Mouse (Mus musculus) erythroid progenitor cell, adult 5-6 weeks (primary cell): ENCODE measurements around the gene Klhl32. TPM values are rescaled to one million over a fixed set of nuclear protein-coding genes. Genes with fewer than 3 reads are reported as not detected.

Experiments used
- ATAC-seq: replicated peaks from 2 replicates; pipeline ENCODE4 v1.8.0; 2016; ENCODE audit warnings: moderate number of reproducible peaks, mild to moderate bottlenecking, moderate TSS enrichment, inconsistent platforms; ENCODE audit not compliant: poor library complexity, low FRiP score, severe bottlenecking
- total RNA-seq, 2 experiments: library from RNA; stranded (forward) in 1 of 2; stranded (reverse) in 1 of 2; fragments of 150-400 nt in 1 of 2; fragments of 186-747, 209-891 nt in 1 of 2; gene quantifications; 2 replicates each; pipeline versions ENCODE4 v1.2.3 to v1.2.4; 2015 to 2017; ENCODE audit warnings: low replicate concordance in 2 of 2

The Klhl32 gene
- total RNA-seq, 2 experiments from 2014 or later: not detected

DNA sequence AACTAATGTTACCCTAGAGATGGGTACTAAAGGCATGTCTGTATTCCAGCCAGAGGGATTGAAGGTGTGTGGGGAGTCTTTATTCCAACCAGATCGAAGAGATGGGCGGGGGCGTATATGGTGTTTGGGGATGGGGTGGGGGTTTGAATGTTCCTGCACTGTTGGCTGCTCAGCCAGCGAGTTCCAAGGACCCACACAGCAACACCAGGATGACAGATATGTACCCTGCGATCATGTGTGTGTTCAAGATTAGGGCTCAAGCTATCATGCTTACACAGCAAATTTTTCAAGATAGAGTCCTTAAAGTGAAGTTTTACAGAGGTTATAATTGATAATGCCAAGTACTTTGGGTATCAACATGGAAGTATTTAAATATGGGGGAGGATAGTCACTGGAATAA, 273.3 kb downstream of the Klhl32 start:
- no peak for ATAC-seq

DNA sequence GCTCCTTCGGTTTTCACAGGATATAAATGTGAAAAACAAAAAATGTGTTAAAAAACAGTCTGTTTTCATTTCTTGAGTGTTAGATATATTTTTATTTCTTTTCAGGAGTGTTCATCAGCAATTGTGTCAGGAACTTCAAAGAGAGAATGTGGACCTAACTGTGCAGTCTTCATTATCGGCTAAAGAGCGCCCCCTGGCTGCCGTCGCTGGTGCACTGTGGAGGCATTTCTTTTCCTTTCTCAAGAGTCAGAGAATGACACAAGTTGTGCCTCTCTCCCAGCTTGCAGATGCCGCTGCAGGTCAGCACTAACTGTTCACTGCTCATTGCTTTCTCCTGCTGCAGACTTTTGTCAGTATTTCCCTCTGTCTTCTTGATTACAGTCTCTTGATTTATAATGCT, 276.6 kb downstream of the Klhl32 start:
- ATAC-seq: peak; percentile 82

DNA sequence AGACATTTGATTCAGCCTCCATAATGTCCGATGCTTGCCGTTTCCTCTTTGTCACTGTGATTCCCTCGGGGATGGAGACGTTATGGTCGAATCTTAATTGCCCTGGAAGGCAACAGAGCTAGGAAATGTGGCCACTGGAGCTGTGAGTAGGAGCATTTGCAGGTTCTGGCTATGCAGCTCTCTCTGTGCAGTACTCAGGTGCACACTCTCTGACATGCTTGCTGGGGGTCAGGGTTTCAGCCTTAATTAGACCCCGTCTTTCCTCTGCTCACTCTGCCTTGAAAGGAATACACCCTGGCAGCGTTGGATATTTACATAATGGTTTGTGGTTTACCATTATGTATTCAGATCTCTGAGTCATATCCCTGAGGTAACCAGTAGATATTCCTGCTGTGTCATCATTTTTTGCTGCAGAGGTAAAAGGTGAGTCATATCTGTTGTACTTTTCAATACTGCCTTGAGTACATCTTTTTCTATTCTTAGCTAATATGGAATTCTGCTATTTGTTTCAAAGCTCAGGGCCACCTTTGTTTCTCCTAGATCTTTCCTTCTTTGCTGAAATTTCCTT, 281.9 kb downstream of the Klhl32 start:
- ATAC-seq: no peak

DNA sequence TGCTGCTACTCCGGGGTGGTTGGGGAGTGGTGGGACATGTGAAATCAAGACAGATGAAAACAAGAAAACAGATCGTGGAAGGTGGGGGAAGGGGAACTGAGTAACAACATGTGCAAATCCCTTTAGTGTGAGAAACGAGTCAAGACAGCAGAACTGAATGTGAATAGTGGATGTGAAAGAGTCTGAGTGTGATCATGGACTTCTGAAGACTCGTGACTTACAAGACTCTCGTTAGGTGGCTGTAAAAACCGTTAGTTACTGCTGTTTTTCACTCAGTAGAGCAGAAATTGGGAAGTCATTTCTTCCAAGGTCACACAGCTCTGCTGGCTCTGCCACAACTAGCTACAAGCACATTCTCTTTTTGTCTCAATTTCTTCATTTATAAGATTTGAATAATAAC, 282.9 kb downstream of the Klhl32 start:
- no peak for ATAC-seq

Other genes starting within 250 kb of the Klhl32 start
- 6.7 and 8.3 TPM in 2 replicates for gene Ndufaf4, start 47.0 kb upstream of the Klhl32 start, total RNA-seq (2015; ENCODE audit: low replicate concordance)
- gene Ndufaf4, start 47.0 kb upstream of the Klhl32 start, total RNA-seq (2017; ENCODE audit: low replicate concordance): 1.4 and 4.4 TPM in 2 replicates
- not detected in 2 replicates for gene Gpr63, start 115.3 kb upstream of the Klhl32 start, total RNA-seq (2015; ENCODE audit: low replicate concordance)
- not detected in 2 replicates for gene Gpr63, start 115.3 kb upstream of the Klhl32 start, total RNA-seq (2017; ENCODE audit: low replicate concordance)